Mouse (Mus musculus) MEL (cell line): Measurements from ENCODE around the gene Dnajb14.

Experiments
- CHD1 ChIP-seq: IDR thresholded peaks from 2 replicates; pipeline ENCODE4 v1.6.1; 2012; ENCODE audit warnings: low read depth, mild to moderate bottlenecking, inconsistent platforms, low read length, improper control_type of control experiment
- CTCF ChIP-seq, 3 experiments: IDR thresholded peaks in 2 of 3; conservative IDR thresholded peaks in 1 of 3; 2 replicates each; pipeline ENCODE4 v1.5.1; 2011 to 2012; ENCODE audit warnings: low read length in 3 of 3, low read depth in 2 of 3, mild to moderate bottlenecking in 2 of 3, improper control_type of control experiment in 1 of 3, inconsistent platforms in 1 of 3, mixed read lengths in 1 of 3, moderate library complexity in 1 of 3; ENCODE audit not compliant: control insufficient read depth in 1 of 3, insufficient read depth in 1 of 3, poor library complexity in 1 of 3, severe bottlenecking in 1 of 3
- ELF1 ChIP-seq: IDR thresholded peaks from 2 replicates; pipeline ENCODE4 v1.6.1; 2014; ENCODE audit warnings: low read depth, mild to moderate bottlenecking, inconsistent platforms, low read length, improper control_type of control experiment, moderate library complexity
- MAX ChIP-seq: IDR thresholded peaks from 2 replicates; pipeline ENCODE4 v1.6.1; 2011; ENCODE audit warnings: low read length, improper control_type of control experiment
- POLR2A ChIP-seq, 2 experiments: IDR thresholded peaks; 2 replicates each; pipeline ENCODE4 v1.6.1; 2011 to 2012; ENCODE audit warnings: low read length in 2 of 2, mild to moderate bottlenecking in 2 of 2, control low read depth in 1 of 2, improper control_type of control experiment in 1 of 2, low read depth in 1 of 2, moderate library complexity in 1 of 2; ENCODE audit not compliant: control insufficient read depth in 1 of 2, insufficient read depth in 1 of 2, poor library complexity in 1 of 2
- POLR2AphosphoS5 ChIP-seq: IDR thresholded peaks from 2 replicates; pipeline ENCODE4 v1.6.1; 2012; ENCODE audit warnings: low read depth, borderline replicate concordance, mild to moderate bottlenecking, inconsistent platforms, low read length, moderate library complexity, mixed read lengths
- RCOR1 ChIP-seq: IDR thresholded peaks from 2 replicates; pipeline ENCODE4 v1.6.1; 2012; ENCODE audit warnings: low read depth, mild to moderate bottlenecking, inconsistent platforms, low read length, improper control_type of control experiment
- SIN3A ChIP-seq: IDR thresholded peaks from 2 replicates; pipeline ENCODE4 v1.6.1; 2012; ENCODE audit warnings: low read length, improper control_type of control experiment, inconsistent platforms
- TCF12 ChIP-seq: IDR thresholded peaks from 2 replicates; pipeline ENCODE4 v1.6.1; 2014; ENCODE audit warnings: low read depth, mild to moderate bottlenecking, inconsistent platforms, low read length, improper control_type of control experiment, moderate library complexity
- ZC3H11A ChIP-seq: IDR thresholded peaks from 2 replicates; pipeline ENCODE4 v1.6.1; 2012; ENCODE audit warnings: low read depth, mild to moderate bottlenecking, inconsistent platforms, low read length, improper control_type of control experiment

- no peak for TF ChIP-seq ZC3H11A
- TF ChIP-seq CHD1: no peak
- no peak for TF ChIP-seq POLR2AphosphoS5
- no peak for TF ChIP-seq TCF12
- TF ChIP-seq CTCF (IDR thresholded peaks at IDR 0.05 in 2 of 3, conservative IDR thresholded peaks at IDR 0.05 in 1 of 3; ENCODE audit: control insufficient read depth in 1 of 3, insufficient read depth in 1 of 3, low read depth in 2 of 3, low read length in 3 of 3, poor library complexity in 1 of 3, severe bottlenecking in 1 of 3): no peak
- TF ChIP-seq MAX: no peak
- TF ChIP-seq SIN3A: no peak
- no peak for TF ChIP-seq ELF1
- TF ChIP-seq POLR2A (IDR thresholded peaks at IDR 0.05; ENCODE audit: control insufficient read depth in 1 of 2, insufficient read depth in 1 of 2, low read depth in 1 of 2, low read length in 2 of 2, poor library complexity in 1 of 2): peak in 1 of 2 experiments; percentile 28; a peak in 1 of 4 replicates
- TF ChIP-seq RCOR1: no peak
Measured at GRCm38 (mm10) chr3:137867133-137867436, 390 bp upstream of the Dnajb14 start.
